In genomic region chr17:84956931-84957486, GRCm38 (mm10) we compare ENCODE assay signal across 8 mouse cellular contexts. TPM values are rescaled to one million over a fixed set of nuclear protein-coding genes. Genes with fewer than 3 reads are reported as not detected.
DNase-seq lines count a peak whose midpoint lies in the region; ATAC-seq and TF ChIP-seq lines count a peak whose summit lies in the region.

No protein-coding gene starts in this region.

- H3K27ac ChIP-seq in embryonic facial prominence, embryonic 10.5 days (replicated peaks), result peak overlapping the region; percentile 97
- H3K27ac ChIP-seq in limb, embryonic 15.5 days, result peak overlapping the region; percentile 92
- peak overlapping the region; percentile 72 for H3K27ac ChIP-seq in midbrain, postnatal 0 days (ENCODE audit: low read depth, low read length)

- 0% methylated on average over 24 of the region's 24 CpGs for WGBS in embryonic facial prominence, embryonic 10.5 days
- under 1% methylated on average over 24 of the region's 24 CpGs for WGBS in limb, embryonic 15.5 days
- whole genome bisulfite sequencing in midbrain, postnatal 0 days, result 0% methylated on average over 24 of the region's 24 CpGs

- H3K36me3 ChIP-seq in embryonic facial prominence, embryonic 10.5 days (replicated peaks), result peaks cover 1% of the 10 kb centered on the region
- no peaks in the 10 kb centered on the region for H3K36me3 ChIP-seq in limb, embryonic 15.5 days
- H3K36me3 ChIP-seq in midbrain, postnatal 0 days (ENCODE audit: insufficient read depth, low read length), result no peaks in the 10 kb centered on the region

- DNase-seq in 416B (ENCODE audit: low read depth), result peak; percentile 96
- DNase-seq in adrenal gland, postnatal 14 days, result peak; percentile 92
- peak; percentile 90 for DNase-seq in embryonic facial prominence, embryonic 10.5 days (ENCODE audit: low spot score)
- DNase-seq in gastrocnemius, postnatal 4 days (ENCODE audit: low spot score in 2 of 2), result peak; percentile 60 to 86
- DNase-seq in kidney, adult 18-20 months, result peak; percentile 92
- peak; percentile 96 for DNase-seq in midbrain, postnatal 0 days (ENCODE audit: low spot score)
- peak; percentile 83 to 88 for DNase-seq in spleen, postnatal 10 days (ENCODE audit: low spot score in 2 of 2)

- TF ChIP-seq CTCF in midbrain, postnatal 0 days (IDR thresholded peaks at IDR 0.05), result peak; percentile 44

- no peaks in the 10 kb centered on the region for H3K9me3 ChIP-seq in embryonic facial prominence, embryonic 10.5 days
- H3K9me3 ChIP-seq in limb, embryonic 15.5 days, result no peaks in the 10 kb centered on the region
- no peaks in the 10 kb centered on the region for H3K9me3 ChIP-seq in midbrain, postnatal 0 days (ENCODE audit: low read length)

- peaks cover 31% of the 10 kb centered on the region for H3K4me1 ChIP-seq in embryonic facial prominence, embryonic 10.5 days
- peaks cover 19% of the 10 kb centered on the region for H3K4me1 ChIP-seq in limb, embryonic 15.5 days
- peaks cover 14% of the 10 kb centered on the region for H3K4me1 ChIP-seq in midbrain, postnatal 0 days (ENCODE audit: insufficient read depth, low read length)

- peak; percentile 87 for ATAC-seq in limb, embryonic 15.5 days (ENCODE audit: insufficient number of reproducible peaks, low FRiP score, low TSS enrichment, low read depth)
- ATAC-seq in midbrain, postnatal 0 days (ENCODE audit: low FRiP score), result peak; percentile 91

- peak overlapping the region; percentile 73 for H3K4me2 ChIP-seq in limb, embryonic 15.5 days
- peak overlapping the region; percentile 51 for H3K4me2 ChIP-seq in midbrain, postnatal 0 days (ENCODE audit: low read depth, low read length, poor library complexity, severe bottlenecking)

- peak overlapping the region; percentile 98 for H3K4me3 ChIP-seq in embryonic facial prominence, embryonic 10.5 days
- H3K4me3 ChIP-seq in limb, embryonic 15.5 days, result peak overlapping the region; percentile 95
- peak overlapping the region; percentile 36 for H3K4me3 ChIP-seq in midbrain, postnatal 0 days (ENCODE audit: low read depth, low read length)

- no peaks in the 10 kb centered on the region for H3K27me3 ChIP-seq in embryonic facial prominence, embryonic 10.5 days (replicated peaks; ENCODE audit: low read depth, poor library complexity, severe bottlenecking)
- H3K27me3 ChIP-seq in limb, embryonic 15.5 days, result no peaks in the 10 kb centered on the region
- H3K27me3 ChIP-seq in midbrain, postnatal 0 days (ENCODE audit: insufficient read depth, low read length), result no peaks in the 10 kb centered on the region

- H3K9ac ChIP-seq in limb, embryonic 15.5 days, result peak overlapping the region; percentile 26; the same call in 1 of the 2 replicates
- H3K9ac ChIP-seq in midbrain, postnatal 0 days (replicated peaks; ENCODE audit: low read length, poor library complexity, severe bottlenecking), result peak overlapping the region; percentile 37; the same call in 1 of the 2 replicates

RNA-seq across cellular contexts. Expression of gene Ppm1b, which starts 0.5 kb away (rescaled TPM):
- total RNA-seq in adrenal gland, postnatal 14 days (2021), result 120 and 135 TPM in 2 replicates
- polyA plus RNA-seq in embryonic facial prominence, embryonic 10.5 days (2016; fragmentation: Nextera tagmentation; extraction: Ambion mirVana), result 60.6 and 63.2 TPM in 2 replicates
- 100 to 1,000 TPM; 140 to 148 TPM for total RNA-seq in gastrocnemius, postnatal 4 days (2021)
- polyA plus RNA-seq in limb, embryonic 15.5 days (2015; fragmentation: Nextera tagmentation; extraction: Ambion mirVana), result 63.7 and 66.0 TPM in 2 replicates
- total RNA-seq in midbrain, postnatal 0 days (2014; rRNA removed), result 51.9 and 63.1 TPM in 2 replicates
- 52.9 and 54.7 TPM in 2 replicates for polyA plus RNA-seq in midbrain, postnatal 0 days (2015; fragmentation: Nextera tagmentation; extraction: Ambion mirVana)

Comparison
In these comparisons a context has a peak if more than half of its experiments do, and no peak if none do; other contexts are left out.
1. Peak in every context shown above with its lines: DNase-seq, ATAC-seq, H3K4me3 ChIP-seq and H3K27ac ChIP-seq.
2. H3K4me3 ChIP-seq: peak in every context shown above with its lines; median percentile 98 in embryonic facial prominence, embryonic 10.5 days; 95 in limb, embryonic 15.5 days; 36 in midbrain, postnatal 0 days.